Mouse (Mus musculus): ENCODE results near the gene Gca. TPM values are rescaled to one million over a fixed set of nuclear protein-coding genes. Genes with fewer than 3 reads are reported as not detected.

The Gca gene
- polyA plus RNA-seq, 1 experiment from 2014 or later, result 2.2 TPM

GRCm38 (mm10) chr2:62662560-62662959, 1.5 kb upstream of the Gca start:
- no peak overlapping the region for H3K9ac ChIP-seq (ENCODE audit: low read length)
- no peak for ATAC-seq (ENCODE audit: low FRiP score)

GRCm38 (mm10) chr2:62664839-62665238, 754 bp downstream of the Gca start:
- ATAC-seq (ENCODE audit: low FRiP score) (no peak), DNase-seq (ENCODE audit: low spot score, missing footprints) (no peak)
- Histone ChIP-seq H3K4me1 (ENCODE audit: control insufficient read depth, insufficient read depth, low read length) (no peaks in the 10 kb centered on the region), H3K9ac (ENCODE audit: low read length) (no peak overlapping the region), H3K4me3 (ENCODE audit: low read depth, low read length) (no peak overlapping the region), H3K9me3 (ENCODE audit: control insufficient read depth, low read length) (no peaks in the 10 kb centered on the region), H3K4me2 (no peak overlapping the region), H3K27me3 (ENCODE audit: control insufficient read depth, insufficient read depth, low read length) (no peaks in the 10 kb centered on the region), H3K36me3 (ENCODE audit: control insufficient read depth, insufficient read depth, low read length) (no peaks in the 10 kb centered on the region), H3K27ac (ENCODE audit: low read depth, low read length) (no peak overlapping the region)
- 67% methylated on average over 7 of the region's 7 CpGs for WGBS

More at GRCm38 (mm10) chr2:62662560-62662959, 1.5 kb upstream of the Gca start:
- Histone ChIP-seq H3K4me3 (ENCODE audit: low read depth, low read length) (no peak overlapping the region), H3K9me3 (ENCODE audit: control insufficient read depth, low read length) (no peaks in the 10 kb centered on the region), H3K27ac (ENCODE audit: low read depth, low read length) (no peak overlapping the region), H3K36me3 (ENCODE audit: control insufficient read depth, insufficient read depth, low read length) (no peaks in the 10 kb centered on the region), H3K4me1 (ENCODE audit: control insufficient read depth, insufficient read depth, low read length) (no peaks in the 10 kb centered on the region), H3K4me2 (no peak overlapping the region), H3K27me3 (ENCODE audit: control insufficient read depth, insufficient read depth, low read length) (no peaks in the 10 kb centered on the region)
- 88% methylated on average over 3 of the region's 3 CpGs for WGBS
- DNase-seq (ENCODE audit: low spot score, missing footprints), result no peak

DNA sequence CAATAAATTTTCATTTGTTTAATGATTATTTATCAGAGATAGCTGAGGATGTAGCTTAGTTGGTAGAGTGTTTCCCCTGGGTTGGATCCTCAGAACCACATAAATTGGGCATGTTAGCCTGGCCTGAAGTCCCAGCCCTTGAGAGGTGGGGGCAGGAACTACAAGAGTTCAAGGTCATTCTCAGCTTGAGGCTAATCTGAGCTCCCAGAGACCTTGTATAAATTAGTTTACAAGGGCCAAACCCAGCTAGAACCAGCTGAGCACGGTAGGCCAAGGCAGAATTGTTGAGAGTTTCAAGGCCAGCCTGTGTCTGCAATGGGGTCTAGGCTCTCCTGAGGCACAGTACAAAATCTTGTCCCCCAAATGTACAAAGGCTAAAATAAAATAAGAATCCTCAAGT, 1.5 kb downstream of the Gca start:
- ATAC-seq (ENCODE audit: low FRiP score), result no peak
- no peaks in the 10 kb centered on the region for H3K36me3 ChIP-seq (ENCODE audit: control insufficient read depth, insufficient read depth, low read length)
- DNase-seq (ENCODE audit: low spot score, missing footprints), result no peak
- no peaks in the 10 kb centered on the region for H3K9me3 ChIP-seq (ENCODE audit: control insufficient read depth, low read length)
- no peaks in the 10 kb centered on the region for H3K4me1 ChIP-seq (ENCODE audit: control insufficient read depth, insufficient read depth, low read length)
- H3K4me2 ChIP-seq, result no peak overlapping the region
- no peaks in the 10 kb centered on the region for H3K27me3 ChIP-seq (ENCODE audit: control insufficient read depth, insufficient read depth, low read length)
- no peak overlapping the region for H3K27ac ChIP-seq (ENCODE audit: low read depth, low read length)
- 61% methylated on average over 1 of the region's 1 CpGs for WGBS
- no peak overlapping the region for H3K4me3 ChIP-seq (ENCODE audit: low read depth, low read length)
- H3K9ac ChIP-seq (ENCODE audit: low read length), result no peak overlapping the region

GRCm38 (mm10) chr2:62669848-62670247, 5.8 kb downstream of the Gca start:
- no peak overlapping the region for H3K27ac ChIP-seq (ENCODE audit: low read depth, low read length)
- DNase-seq (ENCODE audit: low spot score, missing footprints) (no peak), ATAC-seq (ENCODE audit: low FRiP score) (no peak)
- no peaks in the 10 kb centered on the region for H3K4me1 ChIP-seq (ENCODE audit: control insufficient read depth, insufficient read depth, low read length)
- no peak overlapping the region for H3K9ac ChIP-seq (ENCODE audit: low read length)
- no peaks in the 10 kb centered on the region for H3K36me3 ChIP-seq (ENCODE audit: control insufficient read depth, insufficient read depth, low read length)
- H3K9me3 ChIP-seq (ENCODE audit: control insufficient read depth, low read length), result no peaks in the 10 kb centered on the region
- H3K4me2 ChIP-seq, result no peak overlapping the region
- H3K27me3 ChIP-seq (ENCODE audit: control insufficient read depth, insufficient read depth, low read length), result no peaks in the 10 kb centered on the region
- no peak overlapping the region for H3K4me3 ChIP-seq (ENCODE audit: low read depth, low read length)
- 82% methylated on average over 3 of the region's 3 CpGs for WGBS

GRCm38 (mm10) chr2:62670301-62670700, 6.2 kb downstream of the Gca start:
- Histone ChIP-seq H3K9ac (ENCODE audit: low read length) (no peak overlapping the region), H3K36me3 (ENCODE audit: control insufficient read depth, insufficient read depth, low read length) (no peaks in the 10 kb centered on the region), H3K4me3 (ENCODE audit: low read depth, low read length) (no peak overlapping the region), H3K27me3 (ENCODE audit: control insufficient read depth, insufficient read depth, low read length) (no peaks in the 10 kb centered on the region), H3K9me3 (ENCODE audit: control insufficient read depth, low read length) (no peaks in the 10 kb centered on the region), H3K4me1 (ENCODE audit: control insufficient read depth, insufficient read depth, low read length) (no peaks in the 10 kb centered on the region), H3K4me2 (no peak overlapping the region), H3K27ac (ENCODE audit: low read depth, low read length) (no peak overlapping the region)
- ATAC-seq (ENCODE audit: low FRiP score) (no peak), DNase-seq (ENCODE audit: low spot score, missing footprints) (no peak)
- WGBS, result 81% methylated on average over 5 of the region's 5 CpGs

- DNase-seq (ENCODE audit: low spot score, missing footprints), result no peak
- Histone ChIP-seq H3K27ac (ENCODE audit: low read depth, low read length) (no peak overlapping the region), H3K9me3 (ENCODE audit: control insufficient read depth, low read length) (no peaks in the 10 kb centered on the region)
These were observed 6.7 kb downstream of the Gca start for GRCm38 (mm10) chr2:62670767-62671166.

GRCm38 (mm10) chr2:62672788-62673187, 8.7 kb downstream of the Gca start:
- H3K27ac ChIP-seq (ENCODE audit: low read depth, low read length), result no peak overlapping the region
- no peaks in the 10 kb centered on the region for H3K4me1 ChIP-seq (ENCODE audit: control insufficient read depth, insufficient read depth, low read length)
- H3K36me3 ChIP-seq (ENCODE audit: control insufficient read depth, insufficient read depth, low read length), result no peaks in the 10 kb centered on the region
- H3K9me3 ChIP-seq (ENCODE audit: control insufficient read depth, low read length), result no peaks in the 10 kb centered on the region
- no peak overlapping the region for H3K4me3 ChIP-seq (ENCODE audit: low read depth, low read length)
- WGBS, result 94% methylated on average over 5 of the region's 5 CpGs
- no peaks in the 10 kb centered on the region for H3K27me3 ChIP-seq (ENCODE audit: control insufficient read depth, insufficient read depth, low read length)
- no peak for ATAC-seq (ENCODE audit: low FRiP score)
- no peak for DNase-seq (ENCODE audit: low spot score, missing footprints)
- H3K9ac ChIP-seq (ENCODE audit: low read length), result no peak overlapping the region
- no peak overlapping the region for H3K4me2 ChIP-seq

More at GRCm38 (mm10) chr2:62670767-62671166, 6.7 kb downstream of the Gca start:
- Histone ChIP-seq H3K27me3 (ENCODE audit: control insufficient read depth, insufficient read depth, low read length) (no peaks in the 10 kb centered on the region), H3K9ac (ENCODE audit: low read length) (no peak overlapping the region), H3K36me3 (ENCODE audit: control insufficient read depth, insufficient read depth, low read length) (no peaks in the 10 kb centered on the region), H3K4me1 (ENCODE audit: control insufficient read depth, insufficient read depth, low read length) (no peaks in the 10 kb centered on the region), H3K4me2 (no peak overlapping the region), H3K4me3 (ENCODE audit: low read depth, low read length) (no peak overlapping the region)
- 80% methylated on average over 4 of the region's 4 CpGs for WGBS
- no peak for ATAC-seq (ENCODE audit: low FRiP score)

DNA sequence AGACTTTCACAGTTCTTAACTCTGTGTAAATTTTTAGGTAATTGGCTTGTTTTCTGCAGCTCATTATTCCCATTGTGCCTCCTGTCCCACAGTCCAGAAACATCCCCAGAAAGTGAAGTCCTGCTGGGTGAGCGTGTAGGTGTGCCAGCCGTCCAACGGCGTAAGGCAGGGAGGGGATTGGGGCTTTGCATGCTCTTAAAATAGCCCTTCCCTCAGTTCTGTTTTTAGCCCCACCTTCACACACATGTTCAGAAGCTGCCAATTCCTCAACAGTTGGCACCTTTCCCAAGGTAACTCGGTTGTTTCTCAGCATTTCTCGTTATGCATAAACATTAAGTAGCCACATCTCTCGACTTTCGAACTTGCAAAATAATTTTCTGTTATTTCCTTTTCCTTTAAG, 17.6 kb downstream of the Gca start:
- ATAC-seq (ENCODE audit: low FRiP score) (no peak), DNase-seq (ENCODE audit: low spot score, missing footprints) (no peak)
- no peak overlapping the region for H3K9ac ChIP-seq (ENCODE audit: low read length)
- H3K4me2 ChIP-seq, result no peak overlapping the region
- no peaks in the 10 kb centered on the region for H3K9me3 ChIP-seq (ENCODE audit: control insufficient read depth, low read length)
- no peak overlapping the region for H3K4me3 ChIP-seq (ENCODE audit: low read depth, low read length)
- H3K27ac ChIP-seq (ENCODE audit: low read depth, low read length), result no peak overlapping the region
- H3K27me3 ChIP-seq (ENCODE audit: control insufficient read depth, insufficient read depth, low read length), result no peaks in the 10 kb centered on the region
- no peaks in the 10 kb centered on the region for H3K4me1 ChIP-seq (ENCODE audit: control insufficient read depth, insufficient read depth, low read length)
- H3K36me3 ChIP-seq (ENCODE audit: control insufficient read depth, insufficient read depth, low read length), result no peaks in the 10 kb centered on the region
- WGBS, result 83% methylated on average over 8 of the region's 8 CpGs

DNA sequence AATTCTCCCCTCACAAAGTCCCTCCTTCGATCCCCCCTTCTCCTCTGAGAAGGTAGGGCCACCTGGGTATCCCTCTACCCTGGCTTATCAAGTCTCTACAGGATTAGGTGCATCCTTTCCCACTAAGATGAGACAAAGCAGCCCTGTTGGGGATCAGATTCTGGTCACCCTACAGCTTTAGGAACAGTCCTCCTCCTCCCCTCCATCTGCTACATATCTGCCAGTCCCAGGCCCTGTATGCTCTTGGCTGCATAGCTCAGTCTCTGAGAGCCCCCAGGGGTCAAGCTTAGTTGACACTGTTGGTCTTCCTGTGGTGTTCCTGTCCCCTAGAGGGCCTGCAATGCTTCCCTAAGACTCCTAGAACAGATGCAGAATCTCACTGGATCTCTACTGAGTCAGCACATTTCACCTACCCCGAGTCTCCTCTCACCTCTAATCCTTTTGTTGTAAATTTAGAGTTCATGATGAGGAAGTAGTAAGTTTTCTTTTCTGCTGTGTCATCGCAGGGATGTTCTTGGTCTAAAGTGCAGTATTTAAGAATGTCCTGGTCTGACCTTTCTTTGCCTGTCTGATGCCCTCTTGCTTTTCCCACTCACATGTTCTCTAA, 21.0 kb downstream of the Gca start:
- ATAC-seq (ENCODE audit: low FRiP score) (no peak), DNase-seq (ENCODE audit: low spot score, missing footprints) (no peak)
- Histone ChIP-seq H3K9ac (ENCODE audit: low read length) (no peak overlapping the region), H3K27ac (ENCODE audit: low read depth, low read length) (no peak overlapping the region), H3K4me2 (no peak overlapping the region), H3K9me3 (ENCODE audit: control insufficient read depth, low read length) (no peaks in the 10 kb centered on the region), H3K27me3 (ENCODE audit: control insufficient read depth, insufficient read depth, low read length) (no peaks in the 10 kb centered on the region), H3K4me3 (ENCODE audit: low read depth, low read length) (no peak overlapping the region), H3K4me1 (ENCODE audit: control insufficient read depth, insufficient read depth, low read length) (no peaks in the 10 kb centered on the region), H3K36me3 (ENCODE audit: control insufficient read depth, insufficient read depth, low read length) (no peaks in the 10 kb centered on the region)
- 70% methylated on average over 3 of the region's 3 CpGs for WGBS

Data from midbrain, embryonic 11.5 days (tissue).